Mouse (Mus musculus) stomach, embryonic 14.5 days (tissue): Measurements from ENCODE around the gene Zfp384. TPM values are rescaled to one million over a fixed set of nuclear protein-coding genes. Genes with fewer than 3 reads are reported as not detected.
"Not testable (repeated sequence)": the region's sequence is repeated elsewhere in the genome, so short reads cannot be mapped to it uniquely, and the experiment has no call there.

Source experiments
- ATAC-seq: fragments of 200-750 bp; cut with Nextera tagmentation; 2 replicates; pipeline ENCODE4 v1.8.0; 2017; ENCODE audit warnings: low read depth, moderate TSS enrichment; ENCODE audit not compliant: insufficient number of reproducible peaks, insufficient read depth, low FRiP score
- H3K27ac ChIP-seq: fragments of 300-500 bp; sonication (generic); 2 replicates; pipeline ENCODE4 v1.5.1; 2014; ENCODE audit warnings: mild to moderate bottlenecking, low read length, moderate library complexity, mixed read lengths
- H3K27me3 ChIP-seq: fragments of 300-500 bp; sonication (generic); 2 replicates; pipeline ENCODE4 v1.6.1; 2014; ENCODE audit warnings: low read length, control low read depth, mixed read lengths; ENCODE audit not compliant: control insufficient read depth, insufficient read depth
- H3K36me3 ChIP-seq: fragments of 300-500 bp; sonication (generic); 2 replicates; pipeline ENCODE4 v1.6.1; 2014; ENCODE audit warnings: mild to moderate bottlenecking, control low read depth, low read length, moderate library complexity, mixed read lengths; ENCODE audit not compliant: control insufficient read depth, insufficient read depth
- H3K4me1 ChIP-seq: fragments of 300-500 bp; sonication (generic); 2 replicates; pipeline ENCODE4 v1.6.1; 2014; ENCODE audit warnings: low read length, control low read depth, mixed read lengths; ENCODE audit not compliant: control insufficient read depth, insufficient read depth
- H3K4me2 ChIP-seq: fragments of 300-500 bp; sonication (generic); replicated peaks from 2 replicates; pipeline ENCODE4 v1.6.1; 2014; ENCODE audit warnings: low read depth, low read length, control low read depth
- H3K4me3 ChIP-seq: fragments of 300-500 bp; sonication (generic); 2 replicates; pipeline ENCODE4 v1.5.1; 2014; ENCODE audit warnings: low read depth, low read length, control low read depth
- H3K9ac ChIP-seq: fragments of 300-500 bp; sonication (generic); replicated peaks from 2 replicates; pipeline ENCODE4 v1.6.1; 2014; ENCODE audit warnings: low read depth, mild to moderate bottlenecking, control low read depth, low read length, moderate library complexity, mixed read lengths
- H3K9me3 ChIP-seq: fragments of 300-500 bp; sonication (generic); 2 replicates; pipeline ENCODE4 v1.6.1; 2016; ENCODE audit warnings: low read depth, low read length, control low read depth; ENCODE audit not compliant: control insufficient read depth
- WGBS: fragments of 180-500 bp; shearing (Covaris S2); extraction: QIAGEN DNeasy Blood & Tissue Kit; methylation state at CpG from one replicate; pipeline ENCODE4 v1.1.7; 2014; 5-methylcytosine and 5-hydroxymethylcytosine counted together
- polyA plus RNA-seq: library from polyadenylated mRNA; unstranded; fragments of >200 nt; fragmentation: Nextera tagmentation; extraction: Ambion mirVana; gene quantifications from 2 replicates; pipeline ENCODE4 v1.2.1, GENCODE M21; 2014

Gene Zfp384
- polyA plus RNA-seq, 1 experiment from 2014 or later = 15.7 TPM

DNA sequence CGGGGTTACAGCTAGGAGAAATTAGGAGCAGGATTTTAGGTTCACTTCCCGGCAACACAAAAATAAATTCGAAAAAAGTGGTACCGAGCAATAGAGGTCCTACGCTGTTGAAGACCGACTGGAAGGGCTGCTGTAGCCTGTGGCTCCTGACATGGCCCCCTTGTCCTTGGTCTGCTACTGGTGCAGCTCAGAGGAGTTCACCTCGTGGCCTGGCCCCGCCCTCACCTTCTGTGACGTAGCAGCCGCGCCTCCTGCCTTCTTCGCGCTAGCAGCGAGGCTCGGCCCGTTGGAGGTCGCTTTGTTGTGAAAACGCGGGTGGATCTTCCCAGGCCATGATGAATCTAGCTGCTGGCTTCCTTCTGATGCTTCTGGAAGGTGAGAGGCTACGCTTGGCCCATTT, 40.7 kb downstream of the Zfp384 start, which contains the start of gene Acrbp:
Gene Acrbp (plus strand): TSS at position 12 of the 400 bp plus-strand sequence.
- H3K36me3 ChIP-seq = peaks cover 65% of the 10 kb centered on the region
- H3K4me1 ChIP-seq = no peaks in the 10 kb centered on the region
- WGBS = 30% methylated on average over 20 of the region's 20 CpGs
- no peaks in the 10 kb centered on the region for H3K9me3 ChIP-seq
- no peaks in the 10 kb centered on the region for H3K27me3 ChIP-seq
- 0 out of 2 replicates have a peak, but pooled peaks have one; percentile 17 for ATAC-seq
- no peak within 1 kb of the TSS for H3K4me3 ChIP-seq
- no peak within 1 kb of the TSS for H3K27ac ChIP-seq
- H3K9ac ChIP-seq = no peak within 1 kb of the TSS
- H3K4me2 ChIP-seq = no peak within 1 kb of the TSS

DNA sequence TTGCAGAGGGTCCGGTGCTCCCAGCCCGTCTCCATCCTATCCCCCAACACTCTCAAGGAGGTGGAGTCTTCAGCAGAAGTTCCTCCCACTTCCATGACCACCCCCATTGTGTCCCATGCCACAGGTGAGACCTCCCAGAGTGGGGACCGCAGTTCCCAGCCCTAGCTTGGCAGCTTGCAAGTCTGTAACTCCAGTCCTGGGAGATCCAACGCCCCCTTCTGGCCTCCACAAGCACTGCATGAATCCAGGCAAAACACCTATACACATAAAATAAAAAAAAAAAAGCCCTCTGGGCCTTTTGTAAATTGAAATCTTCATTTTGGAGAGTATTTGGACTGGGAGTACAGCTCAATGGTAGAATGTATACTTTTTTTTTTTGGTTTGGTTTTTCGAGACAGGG, 42.3 kb downstream of the Zfp384 start:
- no peaks in the 10 kb centered on the region for H3K9me3 ChIP-seq
- no peaks in the 10 kb centered on the region for H3K4me1 ChIP-seq
- no peaks in the 10 kb centered on the region for H3K27me3 ChIP-seq
- no peak overlapping the region for H3K9ac ChIP-seq
- peaks cover 60% of the 10 kb centered on the region for H3K36me3 ChIP-seq
- no peak for ATAC-seq
- 63% methylated on average over 5 of the region's 5 CpGs for WGBS
- no peak overlapping the region for H3K4me2 ChIP-seq
- no peak overlapping the region for H3K4me3 ChIP-seq
- no peak overlapping the region for H3K27ac ChIP-seq

DNA sequence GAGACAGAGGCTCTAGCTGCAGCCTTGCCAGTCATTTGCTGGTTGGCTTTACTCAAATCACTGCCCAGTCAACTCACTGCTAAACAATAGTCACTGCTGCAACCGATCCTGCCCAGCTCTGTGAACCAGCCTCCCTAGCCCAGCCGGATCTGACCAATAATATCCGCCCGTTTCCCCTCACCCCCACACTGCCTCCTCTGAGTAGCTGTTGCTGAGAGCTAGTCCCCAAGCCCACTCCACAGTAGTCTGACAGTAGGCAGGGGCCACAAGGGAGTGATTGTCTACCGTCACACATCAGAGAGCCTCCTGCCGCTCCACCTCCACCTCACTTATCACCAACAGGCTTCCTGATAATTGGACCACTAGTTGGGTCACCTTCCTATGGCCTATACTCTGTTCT, 52.5 kb downstream of the Zfp384 start:
- no peaks in the 10 kb centered on the region for H3K9me3 ChIP-seq
- no peak overlapping the region for H3K9ac ChIP-seq
- no peaks in the 10 kb centered on the region for H3K36me3 ChIP-seq
- H3K4me1 ChIP-seq = no peaks in the 10 kb centered on the region
- H3K4me2 ChIP-seq = no peak overlapping the region
- 33% methylated on average over 6 of the region's 6 CpGs for WGBS
- no peak overlapping the region for H3K4me3 ChIP-seq
- no peak overlapping the region for H3K27ac ChIP-seq
- H3K27me3 ChIP-seq = no peaks in the 10 kb centered on the region
- no peak; the same call in 1 of the 2 replicates for ATAC-seq

DNA sequence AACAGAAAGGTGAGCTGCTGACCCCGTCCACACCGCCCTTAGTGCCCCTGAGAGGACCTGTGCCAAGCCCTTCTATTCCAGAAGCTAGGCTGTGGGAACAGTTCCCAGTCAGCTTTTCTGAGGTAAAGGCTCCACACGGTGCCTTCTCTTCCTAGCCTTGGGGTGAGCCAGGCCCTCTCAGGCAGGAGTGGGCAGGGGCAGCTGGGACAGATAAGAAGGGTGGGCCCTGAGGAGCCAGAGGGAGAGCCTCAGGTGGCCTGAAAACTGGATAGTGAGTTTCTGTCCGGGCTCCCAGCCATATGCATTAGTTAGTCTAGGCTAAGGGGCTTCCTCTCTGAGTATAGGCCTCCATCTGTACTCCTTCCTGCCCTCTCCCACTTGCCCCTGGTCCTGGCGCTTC, 53.6 kb downstream of the Zfp384 start:
- Histone ChIP-seq H3K9me3 (no peaks in the 10 kb centered on the region), H3K4me3 (no peak overlapping the region), H3K36me3 (no peaks in the 10 kb centered on the region), H3K9ac (no peak overlapping the region), H3K27ac (no peak overlapping the region), H3K4me2 (no peak overlapping the region), H3K27me3 (no peaks in the 10 kb centered on the region), H3K4me1 (no peaks in the 10 kb centered on the region)
- 83% methylated on average over 5 of the region's 5 CpGs for WGBS
- no peak for ATAC-seq

DNA sequence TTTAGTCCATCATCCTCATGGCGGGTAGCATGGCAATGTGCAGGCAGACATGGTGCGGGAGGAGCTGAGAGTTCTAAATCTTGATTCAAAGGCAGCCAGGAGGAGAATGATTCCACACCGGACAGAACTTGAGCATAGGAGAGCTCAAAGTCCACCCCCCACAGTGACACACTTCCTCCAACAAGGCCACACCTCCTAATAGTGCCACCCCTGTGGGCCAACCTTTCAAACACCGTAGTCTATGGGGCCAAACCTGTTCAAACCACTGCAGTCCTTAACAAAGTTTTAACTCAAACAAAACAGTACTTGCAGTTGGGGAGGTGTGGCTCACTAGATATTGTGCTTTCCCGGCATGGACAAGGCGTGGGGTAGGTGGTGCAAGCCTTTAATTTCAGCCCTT, 55.0 kb downstream of the Zfp384 start:
- Histone ChIP-seq H3K27ac (no peak overlapping the region), H3K4me3 (no peak overlapping the region), H3K4me2 (no peak overlapping the region), H3K9me3 (no peaks in the 10 kb centered on the region), H3K27me3 (no peaks in the 10 kb centered on the region), H3K36me3 (no peaks in the 10 kb centered on the region), H3K9ac (no peak overlapping the region), H3K4me1 (no peaks in the 10 kb centered on the region)
- WGBS = 78% methylated on average over 6 of the region's 6 CpGs
- ATAC-seq = no peak

DNA sequence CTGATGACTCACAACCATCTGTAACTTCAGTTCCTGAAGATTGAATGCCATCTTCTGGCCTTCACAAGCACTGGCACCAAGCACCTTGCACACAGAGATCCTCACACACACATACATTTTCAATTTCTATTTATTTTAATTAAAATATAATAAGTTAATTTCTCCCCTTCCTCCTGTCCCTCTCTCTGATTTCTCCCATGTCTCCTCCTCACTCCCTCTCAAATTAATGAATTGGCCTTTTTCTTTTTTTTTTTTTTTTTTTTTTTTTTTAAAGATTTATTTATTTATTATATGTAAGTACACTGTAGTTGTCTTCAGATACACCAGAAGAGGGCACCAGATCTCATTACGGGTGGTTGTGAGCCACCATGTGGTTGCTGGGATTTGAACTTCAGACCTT, 56.3 kb downstream of the Zfp384 start:
- not testable (repeated sequence) for H3K4me3 ChIP-seq, H3K9ac ChIP-seq, H3K36me3 ChIP-seq, ATAC-seq, H3K4me1 ChIP-seq, H3K27ac ChIP-seq, H3K4me2 ChIP-seq, H3K27me3 ChIP-seq, H3K9me3 ChIP-seq
- WGBS = no CpG with 5 or more reads among the region's 1 CpGs

DNA sequence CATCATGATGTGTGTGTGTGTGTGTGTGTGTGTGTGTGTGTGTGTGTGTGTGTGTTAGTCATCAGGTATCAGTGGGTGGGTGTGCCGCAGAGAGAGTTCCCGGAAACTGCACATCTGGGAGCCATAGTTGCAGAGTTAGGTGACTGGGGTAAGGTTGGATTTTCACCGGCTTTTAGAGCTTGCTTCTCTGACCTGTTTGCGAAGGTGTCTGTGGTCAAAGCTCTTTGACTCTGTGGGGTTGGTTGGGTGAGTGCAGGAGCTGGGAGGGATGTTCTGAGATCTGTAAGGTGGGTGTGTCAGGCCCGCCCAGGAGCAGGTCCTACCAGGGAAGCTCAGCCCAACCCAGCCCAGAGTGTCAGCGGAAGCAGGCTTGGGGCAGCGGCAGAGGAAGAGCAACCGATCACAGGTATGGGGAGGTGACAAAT, 58.6 kb downstream of the Zfp384 start, which contains the start of gene Lpar5:
Gene Lpar5 (plus strand): TSS at position 350 of the 425 bp plus-strand sequence.
- Histone ChIP-seq H3K4me3 (no peak within 1 kb of the TSS), H3K27ac (no peak within 1 kb of the TSS), H3K9ac (no peak within 1 kb of the TSS), H3K4me1 (no peaks in the 10 kb centered on the region), H3K36me3 (no peaks in the 10 kb centered on the region), H3K9me3 (no peaks in the 10 kb centered on the region), H3K27me3 (no peaks in the 10 kb centered on the region), H3K4me2 (no peak within 1 kb of the TSS)
- ATAC-seq = no peak
- 49% methylated on average over 8 of the region's 8 CpGs for WGBS

DNA sequence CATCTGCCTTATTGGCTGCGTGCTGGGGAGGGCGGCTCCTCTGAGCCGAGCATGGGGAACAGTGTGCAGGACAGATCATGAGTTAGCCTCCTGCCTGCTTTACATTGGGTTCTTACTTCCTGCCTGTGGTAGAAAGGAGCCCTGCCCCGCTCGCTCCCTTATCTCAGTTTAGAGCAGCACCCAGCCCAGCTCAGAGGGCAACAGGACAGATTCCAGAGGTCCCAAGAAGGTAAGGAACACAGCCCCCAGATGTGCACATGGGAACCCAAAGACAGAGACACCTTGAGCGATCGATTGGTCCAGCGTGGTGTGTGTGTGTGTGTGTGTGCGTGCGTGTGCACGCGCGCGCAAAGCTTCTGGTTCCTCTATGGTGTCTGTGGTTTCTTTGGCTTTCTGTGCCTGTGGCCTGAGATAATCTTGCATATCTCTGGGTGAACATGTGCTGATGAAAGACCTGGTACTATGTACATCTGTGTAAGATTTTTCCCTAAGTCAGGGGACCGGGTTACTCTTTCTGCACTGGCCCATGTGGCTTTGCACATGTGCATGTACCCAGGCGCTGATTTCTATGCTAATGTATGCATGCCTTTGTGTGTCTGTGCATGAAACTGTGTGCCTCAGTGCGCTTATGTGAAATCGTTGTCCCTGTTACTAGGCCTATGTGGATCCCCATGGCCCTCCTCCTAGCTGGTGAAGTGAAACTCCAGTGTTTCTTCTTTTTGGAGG, 62.4 kb downstream of the Zfp384 start:
- H3K4me1 ChIP-seq = no peaks in the 10 kb centered on the region
- no peaks in the 10 kb centered on the region for H3K36me3 ChIP-seq
- H3K27me3 ChIP-seq = no peaks in the 10 kb centered on the region
- WGBS = 82% methylated on average over 18 of the region's 18 CpGs
- peak; percentile 73 for ATAC-seq
- H3K9me3 ChIP-seq = no peaks in the 10 kb centered on the region
- H3K4me3 ChIP-seq = no peak overlapping the region
- peak overlapping the region; percentile 61; the same call in 1 of the 2 replicates for H3K27ac ChIP-seq
- no peak overlapping the region for H3K9ac ChIP-seq
- no peak overlapping the region for H3K4me2 ChIP-seq

DNA sequence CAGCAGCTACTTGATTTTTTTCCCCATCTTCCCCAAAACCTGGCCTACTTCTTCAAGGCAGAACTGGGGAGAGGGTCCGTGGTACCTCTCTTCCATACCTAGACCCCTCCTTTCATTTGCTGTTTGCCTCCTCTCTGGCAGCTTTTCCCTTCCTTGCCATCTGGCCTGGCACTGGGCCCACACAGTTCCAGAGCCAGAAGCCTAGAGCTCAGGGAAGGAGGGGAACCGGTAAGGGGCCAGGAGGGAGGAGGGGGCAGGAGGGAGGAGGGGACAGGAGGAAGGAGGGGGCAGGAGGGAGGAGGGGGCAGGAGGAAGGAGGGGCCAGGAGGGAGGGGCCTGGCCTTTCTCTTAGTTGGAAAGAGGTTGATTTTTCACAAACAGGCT, 62.9 kb downstream of the Zfp384 start:
- 16% methylated on average over 2 of the region's 2 CpGs for WGBS
- no peak overlapping the region for H3K4me2 ChIP-seq
- peak; percentile 48; the same call in 1 of the 2 replicates for ATAC-seq

More for the DNA sequence above, 62.9 kb downstream of the Zfp384 start:
- peak overlapping the region; percentile 61; the same call in 1 of the 2 replicates for H3K27ac ChIP-seq
- no peaks in the 10 kb centered on the region for H3K9me3 ChIP-seq
- no peak overlapping the region for H3K4me3 ChIP-seq
- H3K36me3 ChIP-seq = no peaks in the 10 kb centered on the region
- no peaks in the 10 kb centered on the region for H3K27me3 ChIP-seq
- no peak overlapping the region for H3K9ac ChIP-seq
- no peaks in the 10 kb centered on the region for H3K4me1 ChIP-seq
